Mouse (Mus musculus) myocyte (in vitro differentiated cells): ENCODE measurements around the gene Lrp1. TPM values are rescaled to one million over a fixed set of nuclear protein-coding genes. Genes with fewer than 3 reads are reported as not detected.

ENCODE experiments used
- H3K27me3 ChIP-seq: one replicate; pipeline ENCODE4 v1.6.1; 2011; ENCODE audit not compliant: control insufficient read depth, insufficient read depth, insufficient read length
- H3K36me3 ChIP-seq: one replicate; pipeline ENCODE4 v1.6.1; 2011; ENCODE audit not compliant: control insufficient read depth, insufficient read depth
- H3K4me2 ChIP-seq: one replicate; pipeline ENCODE4 v1.6.1; 2011; ENCODE audit warnings: low read depth, control low read depth
- H3K4me3 ChIP-seq: one replicate; pipeline ENCODE4 v1.5.1; 2011; ENCODE audit warnings: mild to moderate bottlenecking, control low read depth, moderate library complexity
- H3K79me2 ChIP-seq: one replicate; pipeline ENCODE4 v1.6.1; 2011; ENCODE audit not compliant: control insufficient read depth, insufficient read depth
- H3ac ChIP-seq: one replicate; pipeline ENCODE4 v1.6.1; 2011; ENCODE audit not compliant: control insufficient read depth, insufficient read length
- CEBPB ChIP-seq: IDR thresholded peaks from 2 replicates; pipeline ENCODE4 v1.6.1; 2011; ENCODE audit warnings: mild to moderate bottlenecking, moderate library complexity; ENCODE audit not compliant: poor library complexity, insufficient read depth, severe bottlenecking
- E2F4 ChIP-seq: IDR thresholded peaks from one replicate; pipeline ENCODE4 v1.6.1; 2011; ENCODE audit warnings: mild to moderate bottlenecking, control low read depth, moderate library complexity; ENCODE audit not compliant: insufficient read depth
- MAX ChIP-seq: IDR thresholded peaks from one replicate; pipeline ENCODE4 v1.6.1; 2011; ENCODE audit warnings: low read depth, mild to moderate bottlenecking, control low read depth
- MYOD1 ChIP-seq, 3 experiments: IDR thresholded peaks; one replicate each; pipeline ENCODE4 v1.6.1; 2011; ENCODE audit warnings: control low read depth in 2 of 3, low read depth in 2 of 3, mild to moderate bottlenecking in 2 of 3, moderate library complexity in 1 of 3; ENCODE audit not compliant: insufficient read length in 2 of 3, control insufficient read depth in 1 of 3
- MYOG ChIP-seq, 3 experiments: IDR thresholded peaks; one replicate each; pipeline ENCODE4 v1.6.1; 2011; ENCODE audit warnings: control low read depth in 2 of 3, low read depth in 2 of 3, mild to moderate bottlenecking in 2 of 3; ENCODE audit not compliant: insufficient read length in 2 of 3, control insufficient read depth in 1 of 3, insufficient read depth in 1 of 3
- POLR2A ChIP-seq: IDR thresholded peaks from one replicate; pipeline ENCODE4 v1.6.1; 2011; ENCODE audit warnings: low read depth, mild to moderate bottlenecking, control low read depth, moderate library complexity; ENCODE audit not compliant: insufficient read length
- POLR2AphosphoS2 ChIP-seq: IDR thresholded peaks from one replicate; pipeline ENCODE4 v1.6.1; 2011; ENCODE audit warnings: low read depth, control low read depth; ENCODE audit not compliant: insufficient read length
- REST ChIP-seq: IDR thresholded peaks from one replicate; pipeline ENCODE4 v1.6.1; 2011; ENCODE audit warnings: mild to moderate bottlenecking, control low read depth, moderate library complexity; ENCODE audit not compliant: insufficient read depth, insufficient read length
- SRF ChIP-seq: IDR thresholded peaks from one replicate; pipeline ENCODE4 v1.6.1; 2011; ENCODE audit warnings: low read depth; ENCODE audit not compliant: control insufficient read depth, insufficient read length
- TCF12 ChIP-seq: IDR thresholded peaks from one replicate; pipeline ENCODE4 v1.6.1; 2011; ENCODE audit warnings: mild to moderate bottlenecking, control low read depth; ENCODE audit not compliant: poor library complexity, insufficient read depth, severe bottlenecking
- TCF3 ChIP-seq: IDR thresholded peaks from one replicate; pipeline ENCODE4 v1.6.1; 2011; ENCODE audit warnings: low read depth, control low read depth; ENCODE audit not compliant: insufficient read length
- USF1 ChIP-seq: IDR thresholded peaks from one replicate; pipeline ENCODE4 v1.6.1; 2011; ENCODE audit warnings: low read depth, mild to moderate bottlenecking, control low read depth, moderate library complexity
- polyA plus RNA-seq: library from polyadenylated mRNA; unstranded; fragments of >200 nt; fragmentation: generic; extraction: Trizol; gene quantifications from one replicate; pipeline ENCODE4 v1.2.1, GENCODE M21; 2012; ENCODE audit warnings: missing spikeins

Lrp1 gene
- polyA plus RNA-seq, 1 experiment: 244 TPM

DNA sequence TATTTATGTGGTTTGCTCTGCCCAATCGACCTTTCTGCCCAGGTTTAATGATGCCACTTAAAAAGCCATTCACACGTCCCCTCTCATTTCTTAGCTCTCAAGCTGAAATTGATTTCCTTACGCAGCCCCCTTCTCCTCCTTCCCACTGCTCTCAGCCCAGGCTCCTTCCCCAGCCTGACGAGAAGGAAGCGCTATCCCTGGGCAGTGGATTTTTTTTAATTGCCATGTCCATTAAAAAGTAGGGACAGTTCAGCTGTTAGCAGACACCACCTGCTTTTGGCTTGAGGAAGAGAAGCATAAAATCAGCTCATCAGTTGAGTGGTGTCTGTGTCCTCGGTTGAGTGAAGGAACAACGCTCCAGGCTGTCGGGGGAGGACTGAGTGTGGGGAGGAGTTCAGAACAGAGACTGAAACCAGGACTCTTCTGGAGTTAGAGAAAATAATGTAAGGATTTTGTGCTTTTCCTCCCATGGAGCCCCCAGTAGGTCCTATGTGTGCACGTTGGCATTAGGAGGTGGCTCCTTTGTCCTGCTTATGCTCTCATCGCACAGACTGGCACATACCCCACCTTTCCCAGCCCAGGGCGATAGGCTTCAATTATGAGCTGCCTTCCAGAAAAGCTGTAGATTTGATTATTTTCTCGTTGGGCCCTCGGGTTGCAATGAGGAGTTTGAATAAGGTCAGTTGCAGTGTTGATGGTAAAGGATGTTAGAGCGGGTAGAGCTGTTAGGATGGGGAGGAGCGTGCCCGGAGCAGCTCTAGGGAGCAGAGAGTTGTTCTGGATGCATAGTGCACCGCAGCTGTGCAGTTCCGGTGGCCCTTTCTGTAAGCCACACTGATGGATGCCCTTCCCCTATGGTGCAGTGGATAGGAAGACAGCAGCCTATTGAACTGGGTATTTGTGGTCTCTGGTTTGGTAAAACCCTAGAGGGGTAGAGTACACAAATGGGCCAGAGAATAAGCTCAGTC is 130.5 kb downstream of the Lrp1 start:
- Histone ChIP-seq H3ac (no peak overlapping the region), H3K79me2 (no peaks in the 10 kb centered on the region), H3K27me3 (no peaks in the 10 kb centered on the region), H3K4me2 (no peak overlapping the region), H3K36me3 (peaks cover 41% of the 10 kb centered on the region), H3K4me3 (no peak overlapping the region)
- TF ChIP-seq MYOG (IDR thresholded peaks at IDR 0.05; ENCODE audit: control insufficient read depth in 1 of 3, insufficient read depth in 1 of 3, insufficient read length in 2 of 3, low read depth in 2 of 3) (no peak), TCF12 (no peak), CEBPB (no peak), MAX (no peak), POLR2AphosphoS2 (no peak)

DNA sequence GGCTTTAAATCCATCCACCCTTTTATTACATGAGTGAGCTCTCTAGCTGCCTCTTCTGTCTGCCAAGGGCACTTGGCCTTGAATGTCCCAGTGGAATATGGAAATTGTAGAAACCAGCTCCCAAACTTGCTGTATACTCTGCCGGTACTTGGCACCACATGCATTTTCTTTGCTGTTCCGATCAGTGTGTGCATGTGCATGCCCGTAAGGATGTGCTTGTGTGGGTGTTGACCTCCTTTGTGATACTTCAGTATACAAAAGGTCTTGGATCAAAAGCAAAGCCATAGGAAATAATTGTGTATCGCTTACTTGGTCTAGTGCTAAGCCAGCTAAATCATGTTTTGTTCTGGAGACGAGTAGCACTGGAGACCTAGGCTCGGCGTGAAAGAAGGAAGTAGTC is 132.1 kb downstream of the Lrp1 start:
- no peaks in the 10 kb centered on the region for H3K27me3 ChIP-seq
- H3K4me2 ChIP-seq: no peak overlapping the region
- H3K4me3 ChIP-seq: no peak overlapping the region
- no peak overlapping the region for H3ac ChIP-seq
- H3K36me3 ChIP-seq: peaks cover 40% of the 10 kb centered on the region
- TF ChIP-seq POLR2AphosphoS2 (no peak), USF1 (no peak), MYOG (IDR thresholded peaks at IDR 0.05; ENCODE audit: control insufficient read depth in 1 of 3, insufficient read depth in 1 of 3, insufficient read length in 2 of 3, low read depth in 2 of 3) (no peak), MAX (no peak), CEBPB (no peak), E2F4 (no peak), REST (no peak), TCF3 (no peak), POLR2A (no peak), TCF12 (no peak), MYOD1 (IDR thresholded peaks at IDR 0.05; ENCODE audit: control insufficient read depth in 1 of 3, insufficient read length in 2 of 3, low read depth in 2 of 3) (no peak), SRF (no peak)
- H3K79me2 ChIP-seq: no peaks in the 10 kb centered on the region

Other genes with a start within 250 kb of the Lrp1 start
- 63.4 TPM for gene R3hdm2, start 240.8 kb downstream of the Lrp1 start, polyA plus RNA-seq
- 125 TPM for gene Stac3, start 119.5 kb downstream of the Lrp1 start, polyA plus RNA-seq
- 2.9 TPM for gene Ndufa4l2, start 106.2 kb downstream of the Lrp1 start, polyA plus RNA-seq
- gene Shmt2, start 98.7 kb downstream of the Lrp1 start, polyA plus RNA-seq: 535 TPM
- gene Nxph4, start 86.6 kb downstream of the Lrp1 start, polyA plus RNA-seq: 3.9 TPM
- gene Stat6, start 21.8 kb upstream of the Lrp1 start, polyA plus RNA-seq: 0.26 TPM
- gene Nemp1, start 45.8 kb upstream of the Lrp1 start, polyA plus RNA-seq: 5.6 TPM
- 68.7 TPM for gene Nab2, start 47.4 kb upstream of the Lrp1 start, polyA plus RNA-seq
- 0.35 TPM for gene Myo1a, start 84.0 kb upstream of the Lrp1 start, polyA plus RNA-seq
- gene Tac2, start 103.3 kb upstream of the Lrp1 start, polyA plus RNA-seq: 0.18 TPM
- gene Zbtb39, start 118.4 kb upstream of the Lrp1 start, polyA plus RNA-seq: 3.2 TPM
- 0.11 TPM for gene Gpr182, start 130.6 kb upstream of the Lrp1 start, polyA plus RNA-seq
- gene Rdh1, start 138.6 kb upstream of the Lrp1 start, polyA plus RNA-seq: 0.01 TPM
- 0.13 TPM for gene Rdh16f1, start 138.6 kb upstream of the Lrp1 start, polyA plus RNA-seq
- 0.02 TPM for gene Rdh9, start 155.2 kb upstream of the Lrp1 start, polyA plus RNA-seq
- gene Rdh16, start 180.0 kb upstream of the Lrp1 start, polyA plus RNA-seq: not detected
- not detected for gene Rdh19, start 228.8 kb upstream of the Lrp1 start, polyA plus RNA-seq
- 0.06 TPM for gene Rdh16f2, start 245.3 kb upstream of the Lrp1 start, polyA plus RNA-seq